Mouse (Mus musculus): ENCODE measurements around the gene Rmnd5b. TPM values are rescaled to one million over a fixed set of nuclear protein-coding genes. Genes with fewer than 3 reads are reported as not detected.
A peak's percentile ranks its signal among the peaks of the same experiment; 100 is the strongest.
"Not testable (repeated sequence)": the region's sequence is repeated elsewhere in the genome, so short reads cannot be mapped to it uniquely, and the experiment has no call there.

Gene Rmnd5b
- 10 to 100 TPM; 35.4 to 54.1 TPM for total RNA-seq (2021)
- long read RNA-seq, experiment 1, transcript Rmnd5b-201 (10 exons, 1,946 nt): major isoform, 137 of 167 reads
- long read RNA-seq, experiment 1, partial matches to known transcripts: 11 of 167 reads
- long read RNA-seq, experiment 1, other reads (novel, unspliced or antisense): 19 of 167 reads
- long read RNA-seq, experiment 2, transcript Rmnd5b-201 (10 exons, 1,946 nt): major isoform, 31 of 39 reads
- long read RNA-seq, experiment 2, partial matches to known transcripts: 5 of 39 reads
- long read RNA-seq, experiment 2, other reads (novel, unspliced or antisense): 3 of 39 reads

- peak; percentile 92 to 94 for DNase-seq
Observed at GRCm38 (mm10) chr11:51635525-51636322, at the start of gene Rmnd5b. Gene Rmnd5b, minus strand, starts transcription at chr11:51635896.

GRCm38 (mm10) chr11:51681976-51682374, 46.3 kb upstream of the Rmnd5b start:
- DNase-seq: no peak

GRCm38 (mm10) chr11:51681324-51681975, 45.8 kb upstream of the Rmnd5b start:
- peak; percentile 90 to 92 for DNase-seq

GRCm38 (mm10) chr11:51679466-51679865, 43.8 kb upstream of the Rmnd5b start:
- DNase-seq: no peak

- DNase-seq: no peak
Observed at GRCm38 (mm10) chr11:51677737-51678418, 42.2 kb upstream of the Rmnd5b start.

- no peak for DNase-seq
Observed at GRCm38 (mm10) chr11:51675386-51675785, 39.7 kb upstream of the Rmnd5b start.

GRCm38 (mm10) chr11:51673291-51673690, 37.6 kb upstream of the Rmnd5b start:
- peak; percentile 42 to 49 for DNase-seq

GRCm38 (mm10) chr11:51671376-51671775, 35.7 kb upstream of the Rmnd5b start:
- no peak for DNase-seq

- DNase-seq: no peak
Observed at GRCm38 (mm10) chr11:51670846-51671245, 35.1 kb upstream of the Rmnd5b start.

GRCm38 (mm10) chr11:51664747-51665146, 29.1 kb upstream of the Rmnd5b start:
- DNase-seq: not testable (repeated sequence)

- DNase-seq: no peak
Observed at GRCm38 (mm10) chr11:51662632-51663031, 26.9 kb upstream of the Rmnd5b start.

- DNase-seq: no peak
Observed at GRCm38 (mm10) chr11:51661867-51662365, 26.2 kb upstream of the Rmnd5b start.

GRCm38 (mm10) chr11:51658705-51659104, 23.0 kb upstream of the Rmnd5b start:
- DNase-seq: peak; percentile 50 to 59

GRCm38 (mm10) chr11:51658291-51658690, 22.6 kb upstream of the Rmnd5b start:
- DNase-seq: no peak

GRCm38 (mm10) chr11:51656798-51657521, 21.3 kb upstream of the Rmnd5b start:
- peak in 1 of 2 experiments; percentile 54 for DNase-seq

GRCm38 (mm10) chr11:51654891-51655290, 19.2 kb upstream of the Rmnd5b start:
- DNase-seq: no peak

GRCm38 (mm10) chr11:51653736-51654135, 18.0 kb upstream of the Rmnd5b start:
- DNase-seq: peak; percentile 36 to 47

- DNase-seq: no peak
Observed at GRCm38 (mm10) chr11:51652889-51653418, 17.3 kb upstream of the Rmnd5b start.

GRCm38 (mm10) chr11:51650691-51651515, 15.2 kb upstream of the Rmnd5b start, which contains the start of the genes N4bp3 and D930048N14Rik:
Gene N4bp3, minus strand, starts transcription at chr11:51650842.
Gene D930048N14Rik, plus strand, starts transcription at chr11:51650954.
- DNase-seq: peak; percentile 90 to 93

- DNase-seq: peak in 1 of 2 experiments; percentile 47
Observed at GRCm38 (mm10) chr11:51650261-51650660, 14.6 kb upstream of the Rmnd5b start.
